Mouse (Mus musculus) adrenal gland, adult 8-10 months (tissue): ENCODE measurements at regions not wholly inside any gene's neighbourhood (a gene's known extent, or its start where the extent isn't known, plus 50 kb on each side); places are given as distances from the start of the nearest gene placed in this dataset.

Experiments
- DNase-seq: peaks from one replicate; pipeline ENCODE4 v3.0.0; 2022

DNA sequence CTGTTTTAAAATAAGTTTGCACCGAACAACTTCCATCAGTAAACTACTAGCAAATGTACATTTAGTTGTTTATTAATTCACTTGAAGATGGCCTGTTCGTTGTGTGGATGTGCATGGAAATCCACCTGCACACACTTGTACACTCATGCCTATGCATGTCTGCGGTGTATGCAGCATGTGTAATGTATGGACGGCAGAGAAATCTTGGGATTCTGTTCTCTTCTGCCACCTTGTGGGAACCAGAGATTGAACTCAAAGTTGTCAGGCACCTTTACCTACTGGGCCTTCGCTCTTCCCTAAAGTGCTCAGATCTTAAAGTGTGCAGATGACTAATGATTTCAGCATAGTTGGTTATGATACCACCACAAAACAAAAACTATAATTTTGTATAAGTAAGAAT lies 137.4 kb downstream of the Kitl start:
- DNase-seq, result no peak

GRCm38 (mm10) chr10:100153311-100153710 lies 137.9 kb downstream of the Kitl start:
- DNase-seq, result no peak

- no peak for DNase-seq
Observed at GRCm38 (mm10) chr10:100155566-100155965, 140.1 kb downstream of the Kitl start.

DNA sequence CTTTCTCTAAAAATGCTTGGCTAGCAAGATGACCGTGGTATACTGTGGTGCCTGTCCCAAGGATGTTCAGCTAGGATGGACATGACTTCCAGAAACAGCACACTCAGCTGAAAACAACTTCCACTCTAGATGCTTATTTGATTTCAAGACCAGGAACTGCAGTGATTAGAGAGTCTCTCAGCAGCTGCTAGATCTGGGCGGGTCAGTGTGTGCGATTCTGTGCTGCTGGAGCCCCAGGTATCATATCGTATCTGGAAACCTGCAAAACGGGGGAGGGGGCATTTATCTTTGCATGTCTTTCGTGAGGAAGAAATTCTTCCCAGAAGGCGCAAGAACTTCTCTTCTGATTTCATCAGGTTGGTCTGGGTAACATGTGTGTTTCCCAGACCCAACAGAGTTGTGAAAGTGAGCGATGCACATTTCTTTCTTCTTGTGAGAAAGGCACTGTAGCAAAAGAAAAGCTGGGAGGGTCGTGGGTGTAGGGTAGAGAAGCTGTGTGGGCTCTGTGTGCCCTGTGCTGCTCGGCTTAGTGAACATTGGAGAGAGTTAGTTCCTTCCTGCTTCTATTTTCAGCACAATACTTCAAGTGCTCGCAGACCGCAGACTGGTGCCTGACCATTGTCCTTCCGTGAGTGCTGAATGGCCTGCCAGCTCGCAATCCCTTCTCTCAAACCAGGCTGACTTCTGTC lies 144.6 kb downstream of the Kitl start:
- no peak for DNase-seq

GRCm38 (mm10) chr10:100160532-100160852 lies 145.1 kb downstream of the Kitl start:
- DNase-seq, result no peak

DNA sequence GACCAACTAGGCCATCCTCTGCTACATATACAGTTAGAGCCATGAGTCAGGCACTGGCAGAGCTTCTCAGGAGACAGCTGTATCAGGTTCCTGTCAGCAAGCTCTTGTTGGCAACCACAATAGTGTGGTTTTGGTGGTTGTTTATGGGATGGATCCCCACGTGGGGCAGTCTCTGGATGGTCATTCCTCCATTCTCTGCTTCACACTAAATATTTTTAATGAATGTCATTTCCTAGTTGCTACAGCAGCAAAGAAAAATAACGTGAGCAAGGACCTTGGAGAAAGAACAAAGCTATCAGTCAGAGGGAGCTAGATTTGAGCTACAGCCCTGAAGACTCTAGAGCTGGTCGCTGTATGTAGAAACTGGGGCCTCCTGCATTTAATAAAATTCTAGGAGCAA lies 145.7 kb downstream of the Kitl start:
- DNase-seq, result peak; percentile 17

DNA sequence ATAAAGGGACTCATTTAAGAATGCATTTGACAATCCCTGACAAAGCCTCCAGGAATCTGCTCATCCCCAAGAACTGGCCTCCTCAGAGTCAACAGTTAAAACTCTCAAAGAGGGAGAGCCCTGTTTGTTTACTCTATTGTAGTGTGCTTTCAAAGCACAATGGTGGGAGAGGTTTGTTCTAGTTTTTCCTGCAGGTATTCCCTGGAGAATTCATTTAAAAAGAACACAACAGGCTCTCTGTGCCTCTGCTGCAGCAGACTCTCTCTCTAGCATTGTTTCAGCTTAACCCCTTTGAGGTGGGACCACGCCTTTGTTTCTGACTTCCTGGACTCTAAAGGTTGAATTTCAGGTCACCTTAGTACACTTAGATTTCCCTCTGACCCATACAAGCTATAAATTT lies 149.1 kb downstream of the Kitl start:
- no peak for DNase-seq

DNA sequence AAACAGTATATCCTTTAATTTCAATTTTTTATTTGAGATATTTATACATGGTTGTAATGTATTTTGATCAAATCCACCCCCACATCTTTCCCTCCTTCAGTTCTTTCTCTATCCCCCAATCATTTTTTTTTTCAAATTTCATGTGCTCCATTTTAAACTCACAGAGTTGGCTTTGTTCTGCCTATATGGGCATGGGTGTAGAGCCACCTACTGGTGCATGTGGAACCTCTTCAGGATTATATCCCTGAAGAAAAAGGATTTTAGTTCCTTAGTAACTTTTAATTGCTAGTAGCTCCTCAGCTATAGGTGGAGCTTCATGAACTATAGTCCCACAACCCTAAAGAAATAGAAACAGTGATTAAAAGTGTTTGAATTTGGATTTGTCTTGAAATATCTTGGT lies 155.4 kb downstream of the Kitl start:
- DNase-seq, result no peak

DNA sequence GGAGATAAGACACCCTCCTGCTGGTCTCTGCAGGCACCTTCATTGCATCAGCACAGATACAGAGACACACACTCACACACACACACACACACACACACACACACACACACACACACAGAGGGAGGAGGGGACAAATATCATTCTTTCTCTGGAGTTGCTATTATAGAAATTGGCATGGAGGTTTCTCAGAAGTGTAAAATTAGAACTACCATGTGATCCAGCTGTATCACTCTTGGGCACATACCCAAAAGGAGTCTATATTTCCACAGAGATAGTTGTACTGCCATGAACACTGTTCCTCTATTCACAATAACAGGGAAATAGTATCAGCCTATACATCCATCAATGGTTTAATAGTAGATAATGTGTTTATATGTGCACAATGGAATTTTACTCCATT lies 137.8 kb upstream of the Gm4301 start:
- DNase-seq, result no peak

DNA sequence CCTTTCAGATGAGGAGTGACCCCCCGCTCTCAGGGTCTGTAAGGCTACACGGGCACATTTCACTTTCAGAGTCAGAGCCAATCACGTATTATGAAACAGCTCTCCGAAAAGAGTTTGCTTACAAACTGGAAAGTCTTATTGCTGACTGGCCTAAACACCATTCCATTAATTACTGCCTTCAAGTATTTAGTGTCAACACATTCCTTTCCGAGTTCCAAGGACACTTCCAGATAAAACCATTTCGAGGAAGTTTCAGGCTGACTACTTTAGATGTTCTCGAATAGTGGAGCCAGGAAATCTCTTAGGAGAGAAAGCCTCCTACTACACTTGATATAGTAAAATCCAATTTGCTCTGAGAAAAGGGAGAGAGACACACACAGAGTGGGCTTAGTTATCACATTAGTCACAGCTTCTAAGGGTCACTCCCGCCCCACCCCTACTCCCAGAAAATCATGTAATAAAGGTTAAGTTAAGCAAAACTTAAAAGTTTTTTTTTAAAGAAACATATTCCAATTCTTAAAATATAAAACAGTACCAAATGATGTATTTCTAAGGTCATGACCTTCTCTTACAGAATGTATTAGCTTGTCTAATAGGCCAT lies 136.3 kb upstream of the Gm4301 start:
- no peak for DNase-seq

DNA sequence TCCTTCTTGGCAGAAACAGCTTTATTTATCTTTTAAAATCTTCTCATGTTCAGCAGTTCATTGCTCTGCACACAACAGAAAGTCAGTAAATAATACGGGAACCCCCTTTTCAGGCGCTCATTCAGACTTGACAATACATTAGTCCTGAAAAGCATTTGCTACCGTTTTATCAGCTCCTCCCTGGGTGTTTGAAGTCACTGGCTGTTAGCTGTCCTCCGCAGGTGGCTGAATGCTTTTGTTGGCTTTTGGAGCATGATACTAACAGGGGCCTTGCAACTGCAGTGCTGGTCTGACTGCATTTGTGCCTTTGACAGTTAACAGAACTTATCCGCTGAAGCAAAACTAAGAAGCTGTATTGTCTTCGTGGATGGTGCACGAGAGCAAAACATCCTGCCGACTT lies 135.0 kb upstream of the Gm4301 start:
- DNase-seq, result no peak

DNA sequence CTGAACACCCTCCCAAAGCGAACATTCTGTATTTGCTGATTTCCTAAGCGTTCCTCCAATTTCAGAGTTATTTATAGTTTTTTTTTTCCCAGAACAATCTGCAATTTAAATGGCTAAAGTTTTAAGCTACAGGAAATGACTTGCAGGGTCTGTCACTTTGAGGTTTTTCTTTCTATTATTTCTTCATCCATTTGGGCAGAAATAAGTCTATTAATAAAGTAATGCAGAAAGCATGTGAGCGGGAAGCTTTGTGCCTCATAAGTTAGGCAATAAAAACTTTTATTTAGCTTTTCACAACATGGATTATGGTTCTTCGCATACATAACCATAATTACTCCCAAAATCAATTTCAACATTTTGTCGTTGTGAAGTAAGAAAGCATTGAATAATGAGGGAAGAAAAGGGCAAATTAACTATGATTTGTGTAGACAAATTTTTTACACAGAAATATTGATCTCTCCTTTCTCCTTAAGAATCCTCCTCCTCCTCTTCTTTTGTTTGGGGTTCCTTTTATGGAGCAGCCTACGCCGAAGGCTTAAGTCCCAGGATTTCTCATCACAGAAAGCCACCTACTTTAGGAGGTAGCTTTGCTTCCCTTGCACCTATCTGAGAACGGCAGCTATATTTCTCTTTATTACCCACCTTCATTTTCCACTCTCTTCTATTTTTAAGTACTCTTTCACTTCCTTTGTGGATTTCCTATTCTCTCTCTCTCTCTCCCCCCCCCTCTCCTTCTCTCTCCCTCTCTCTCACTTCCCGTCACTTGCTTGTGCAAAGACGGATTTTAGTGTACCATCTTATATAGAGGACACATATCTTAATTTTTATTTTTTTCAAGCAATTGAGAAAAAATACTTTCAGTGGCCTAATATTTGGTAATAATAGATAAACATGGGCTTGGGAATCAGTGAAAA lies 128.6 kb upstream of the Gm4301 start:
- DNase-seq, result no peak

- DNase-seq, result no peak
Observed at GRCm38 (mm10) chr10:100210684-100211083, 124.8 kb upstream of the Gm4301 start.

DNA sequence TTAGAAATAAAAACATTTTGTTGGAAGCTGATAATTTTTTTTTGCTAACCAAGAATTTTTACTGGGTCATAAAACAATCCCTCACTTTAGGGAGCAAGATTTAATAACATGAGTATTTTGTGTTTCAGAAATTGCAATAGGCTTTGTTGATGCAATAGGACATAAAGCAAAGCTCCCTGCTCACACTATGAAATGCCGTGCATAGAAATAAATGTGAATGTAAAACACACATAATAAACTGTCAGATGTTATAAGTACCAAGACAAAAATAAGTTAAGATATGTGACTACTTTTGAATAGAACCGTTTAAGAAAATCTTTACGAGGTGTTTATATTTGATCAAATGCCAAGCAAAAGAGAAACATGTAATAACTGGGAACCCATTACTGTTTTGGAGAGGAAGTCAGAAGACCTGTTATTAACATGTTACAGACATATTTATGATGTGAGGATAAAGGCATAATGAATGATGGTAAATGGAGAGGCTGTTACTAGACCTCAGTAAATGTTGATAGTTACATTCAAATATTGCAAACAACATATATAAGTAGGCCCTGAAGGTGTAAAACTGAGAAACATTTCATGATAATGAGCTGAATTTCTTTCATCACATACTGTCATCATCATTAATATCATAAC lies 110.9 kb upstream of the Gm4301 start:
- DNase-seq, result no peak

- DNase-seq, result no peak
Observed at GRCm38 (mm10) chr10:100259235-100259900, 76.1 kb upstream of the Gm4301 start.

DNA sequence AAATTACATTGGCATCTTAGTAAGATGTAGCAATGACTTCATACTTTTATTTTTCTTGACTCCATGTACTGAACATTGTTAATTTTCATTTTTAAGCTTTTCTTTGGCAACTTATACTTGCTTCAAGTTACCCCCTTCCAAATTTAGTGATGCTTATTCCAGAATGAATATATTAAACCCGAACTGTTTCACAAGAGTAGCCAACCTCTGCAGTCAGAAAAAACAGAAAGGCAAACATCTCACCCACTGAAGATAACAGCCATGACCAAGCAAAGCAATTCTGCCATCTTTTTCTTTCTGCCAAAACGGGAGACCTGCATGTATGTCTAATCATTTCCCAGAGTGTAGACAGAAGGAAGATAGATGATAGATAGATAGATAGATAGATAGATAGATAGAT lies 72.0 kb upstream of the Gm4301 start:
- no peak for DNase-seq

DNA sequence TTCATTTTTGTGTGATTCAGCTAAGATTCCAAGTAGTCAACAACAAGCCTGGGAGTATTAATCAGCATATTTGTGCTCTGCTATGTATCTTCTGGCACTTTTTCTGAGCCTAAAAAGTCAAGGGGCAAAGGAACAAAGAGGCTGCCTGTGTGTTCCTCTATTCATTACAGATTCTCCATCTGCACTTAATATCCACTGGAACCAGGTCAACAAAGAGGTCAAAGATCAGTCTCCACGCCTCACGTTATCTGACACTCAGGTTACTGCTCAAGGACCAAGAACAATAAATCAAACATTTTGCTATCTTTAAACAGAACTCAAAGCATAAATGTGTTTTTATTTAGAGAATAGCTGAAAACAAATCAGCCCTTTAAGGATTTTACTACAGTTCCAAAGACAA lies 71.4 kb upstream of the Gm4301 start:
- DNase-seq, result no peak

GRCm38 (mm10) chr10:100282471-100282870 lies 53.0 kb upstream of the Gm4301 start:
- no peak for DNase-seq
